Mouse (Mus musculus) layer of hippocampus, postnatal 36 days (tissue): ENCODE data around the gene Cst11. TPM values are rescaled to one million over a fixed set of nuclear protein-coding genes. Genes with fewer than 3 reads are reported as not detected.
"Not testable (repeated sequence)": the region's sequence is repeated elsewhere in the genome, so short reads cannot be mapped to it uniquely, and the experiment has no call there.

ENCODE experiments used
- DNase-seq, 2 experiments: peaks; one replicate each; pipeline ENCODE4 v3.0.0; 2022
- total RNA-seq, 2 experiments: library from RNA; stranded (reverse); gene quantifications; 2 replicates each; pipeline ENCODE4 v1.2.3; 2021

Cst11 gene
- not detected for total RNA-seq

DNA sequence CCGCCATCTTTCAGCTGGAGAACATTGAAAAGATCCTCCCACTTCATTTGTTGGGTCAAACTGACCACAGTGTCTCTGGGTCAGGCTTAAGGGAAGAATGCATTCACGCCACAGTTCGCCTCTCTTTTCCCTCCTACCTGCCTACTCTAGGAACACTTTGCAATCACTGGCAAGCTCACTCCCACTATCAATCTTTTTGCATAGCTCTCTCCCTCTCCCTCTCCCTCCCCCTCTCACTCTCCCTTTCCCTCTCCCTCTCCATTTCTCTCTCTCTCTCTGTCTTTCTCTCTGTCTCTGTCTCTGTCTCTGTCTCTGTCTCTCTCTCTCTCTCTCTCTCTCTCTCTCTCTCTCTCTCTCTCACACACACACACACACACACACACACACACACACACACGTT lies at the start of gene Cst11:
Cst11 (minus strand) TSS at position 101 of the 400 bp plus-strand sequence.
- not testable (repeated sequence) for DNase-seq

DNA sequence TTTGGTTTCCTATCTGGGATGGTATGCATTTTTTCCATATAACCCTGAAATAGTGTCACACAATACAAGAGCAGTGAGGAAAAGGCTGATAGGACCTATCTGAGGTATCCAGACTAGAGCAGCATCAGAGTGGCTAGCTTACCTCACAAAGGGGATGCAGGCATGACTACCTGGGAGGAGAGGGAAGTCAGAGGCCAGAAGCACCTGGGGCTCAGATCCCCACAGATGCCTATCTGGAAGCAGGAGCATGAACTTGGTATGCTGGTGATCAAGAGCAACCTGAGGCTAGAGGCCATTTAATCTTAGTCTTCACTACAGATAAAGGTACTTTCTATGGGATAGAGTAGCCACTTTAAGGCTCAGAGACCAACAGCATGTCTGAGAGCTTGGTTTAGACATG lies 48.6 kb upstream of the Cst11 start, which contains the start of gene Cst13:
Cst13 (plus strand) TSS at position 173 of the 400 bp plus-strand sequence.
- DNase-seq: no peak

DNA sequence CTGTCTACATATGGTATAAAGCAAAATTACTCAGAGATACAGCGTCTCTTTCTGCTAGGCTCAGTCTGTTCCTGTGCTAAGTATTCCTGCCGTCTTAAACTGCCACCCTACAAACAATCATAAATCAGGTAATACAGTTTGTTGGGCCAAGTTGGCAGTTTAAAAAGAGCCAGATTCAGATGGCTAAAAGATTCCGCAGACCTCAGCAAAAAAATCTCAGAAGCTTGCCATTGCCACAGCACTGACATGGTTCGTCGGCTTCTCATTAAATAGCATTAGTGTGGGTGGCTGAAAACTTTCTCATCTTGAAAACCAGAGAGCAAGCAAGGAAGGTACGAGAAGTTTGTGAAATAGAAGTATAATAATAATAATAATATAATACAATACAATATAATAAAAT lies 35.4 kb upstream of the Cst11 start:
- no peak for DNase-seq

DNA sequence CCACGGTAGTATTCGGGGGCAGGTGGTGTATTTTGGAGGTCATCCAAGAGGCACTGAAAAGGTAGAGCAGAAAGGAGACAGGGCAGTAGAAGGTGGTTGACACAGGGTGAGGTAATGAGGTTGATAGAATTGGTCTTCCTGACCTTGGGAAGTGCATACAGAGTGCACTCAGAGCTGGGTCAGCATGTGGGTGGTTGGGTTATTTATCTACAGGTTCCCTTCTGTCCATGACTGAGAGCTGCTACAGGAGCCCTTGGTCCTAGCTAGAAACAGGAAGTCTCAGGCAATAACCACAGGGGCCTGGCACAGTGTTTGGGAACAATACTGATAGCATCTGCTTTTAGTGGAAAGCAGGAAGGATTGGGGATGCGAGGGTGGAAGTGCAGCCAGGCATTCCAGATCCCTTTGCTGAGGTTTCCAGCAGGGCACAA lies 30.2 kb upstream of the Cst11 start:
- peak; percentile 11 to 22 for DNase-seq

DNA sequence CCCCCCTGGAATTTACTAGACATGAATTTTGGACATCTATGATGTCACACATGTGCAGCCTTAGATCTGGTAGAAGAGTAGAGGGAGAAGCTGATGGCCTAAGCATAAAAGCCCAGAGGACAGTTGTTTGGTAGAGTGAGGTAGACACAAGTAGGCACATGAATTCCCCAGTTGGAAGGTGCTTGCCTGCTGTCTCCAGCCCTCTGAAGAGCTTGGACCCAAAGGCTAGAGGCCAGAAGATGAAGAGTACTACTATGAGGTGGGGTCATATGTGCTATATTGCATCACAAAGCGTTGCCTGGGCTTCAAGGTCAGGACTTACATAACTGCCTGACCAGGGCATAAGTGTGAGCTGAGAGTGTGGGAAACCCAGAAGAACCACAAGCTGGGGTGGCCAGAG lies 27.2 kb upstream of the Cst11 start, which contains the start of gene Cst8:
Cst8 (plus strand) TSS at position 301 of the 400 bp plus-strand sequence.
- DNase-seq: no peak

DNA sequence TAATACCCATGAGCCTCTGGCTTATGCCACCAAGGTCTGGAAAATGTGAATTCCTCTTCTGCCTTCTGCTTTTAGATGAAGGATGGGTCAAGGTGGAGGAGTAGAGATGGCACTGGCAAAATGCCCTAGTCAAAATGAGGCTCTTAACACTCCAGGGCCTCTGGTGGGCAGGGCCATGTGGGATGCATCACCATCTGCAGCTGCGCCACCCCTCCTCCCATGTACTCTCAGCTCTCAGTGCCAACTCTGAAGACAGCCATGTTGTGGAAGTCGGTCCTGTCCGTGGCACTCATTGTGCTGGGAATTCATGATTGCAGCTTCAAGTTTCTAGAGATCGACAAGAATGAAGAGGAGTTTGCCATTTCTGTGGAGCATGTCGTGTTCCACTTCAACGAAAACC lies 17.8 kb upstream of the Cst11 start, which contains the start of gene Cst12:
Cst12 (plus strand) TSS at position 220 of the 400 bp plus-strand sequence.
- peak in 1 of 2 experiments; percentile 1 for DNase-seq

DNA sequence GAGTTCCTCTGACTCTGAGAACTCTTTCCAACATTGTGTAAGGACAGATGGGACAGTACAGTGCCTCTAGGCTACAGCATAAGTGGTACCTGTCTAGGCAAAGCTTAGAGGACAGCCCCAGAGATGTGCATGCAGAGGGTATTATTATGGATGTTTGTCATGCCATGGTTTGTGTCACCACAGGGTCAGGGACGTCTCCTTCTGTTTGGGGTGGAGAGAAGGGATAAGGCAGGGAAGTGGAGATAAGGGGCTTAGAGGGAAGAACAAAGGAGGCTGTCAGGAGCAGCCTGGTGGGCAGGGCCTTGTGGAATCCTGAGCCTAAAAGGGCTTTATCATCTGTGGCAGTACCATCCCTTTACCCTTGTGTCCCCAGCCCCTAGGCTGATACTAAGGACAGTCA lies 10.4 kb upstream of the Cst11 start, which contains the start of gene 8030411F24Rik:
8030411F24Rik (plus strand) TSS at position 301 of the 400 bp plus-strand sequence.
- DNase-seq: no peak

DNA sequence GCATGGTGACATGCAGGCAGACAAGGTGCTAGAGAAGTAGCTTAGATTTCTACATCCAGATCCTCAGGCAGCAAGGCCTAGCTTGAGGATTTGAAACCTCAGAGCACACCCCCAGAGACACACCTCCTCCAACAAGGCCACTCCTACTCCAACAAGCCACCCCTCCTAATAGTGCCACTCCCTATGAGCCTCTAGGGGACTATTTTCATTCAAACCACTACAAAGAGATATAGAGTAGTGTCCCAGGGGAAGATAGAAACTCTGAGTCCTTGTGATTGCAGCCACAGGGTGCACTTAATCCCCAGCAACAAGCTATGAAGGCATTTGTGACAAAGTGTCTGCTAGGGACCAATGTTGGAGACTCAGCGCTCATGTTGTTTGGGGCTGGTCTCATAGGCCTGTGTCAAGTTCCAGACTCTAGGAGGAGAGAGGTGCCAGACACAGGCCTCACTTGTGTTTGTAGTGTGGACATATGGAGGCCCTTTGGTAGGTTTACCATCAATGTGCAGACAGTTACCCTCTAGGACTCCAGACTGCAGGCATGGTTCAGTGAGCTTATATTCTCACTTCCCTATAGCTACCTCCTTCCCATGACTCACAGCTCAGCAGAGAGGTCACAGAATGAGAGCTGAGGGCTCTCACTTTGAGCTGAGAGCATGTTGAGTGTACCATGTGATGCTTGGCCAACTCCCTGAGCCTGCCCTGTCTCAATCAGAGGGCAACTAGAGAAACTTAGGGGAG lies 7.5 kb downstream of the Cst11 start:
- no peak for DNase-seq

DNA sequence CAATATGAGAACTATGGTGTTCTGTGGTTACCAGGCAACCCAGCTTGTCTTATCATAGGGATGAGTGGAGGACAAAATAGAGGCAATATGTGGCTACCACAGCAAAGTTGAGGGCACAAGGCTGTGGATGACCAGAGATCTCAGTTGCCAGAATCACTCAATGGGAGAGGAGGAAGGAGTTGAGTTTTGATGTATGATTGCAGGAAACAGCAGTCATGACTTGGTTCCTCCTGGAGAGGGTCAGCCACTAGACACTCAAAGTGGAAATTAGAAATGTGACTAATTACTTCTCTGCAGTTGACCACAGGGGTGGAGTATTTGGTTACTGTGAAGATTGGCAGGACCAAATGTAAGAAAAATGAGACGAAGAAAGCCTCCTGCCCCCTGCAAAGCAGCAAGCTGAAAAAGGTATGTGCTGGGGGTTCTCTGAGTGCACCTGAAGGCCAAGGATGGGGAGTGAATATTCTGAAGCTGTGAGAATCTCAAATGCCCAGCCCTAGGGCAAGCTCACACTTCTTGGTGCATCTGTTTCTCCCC lies 16.9 kb downstream of the Cst11 start:
- no peak for DNase-seq

DNA sequence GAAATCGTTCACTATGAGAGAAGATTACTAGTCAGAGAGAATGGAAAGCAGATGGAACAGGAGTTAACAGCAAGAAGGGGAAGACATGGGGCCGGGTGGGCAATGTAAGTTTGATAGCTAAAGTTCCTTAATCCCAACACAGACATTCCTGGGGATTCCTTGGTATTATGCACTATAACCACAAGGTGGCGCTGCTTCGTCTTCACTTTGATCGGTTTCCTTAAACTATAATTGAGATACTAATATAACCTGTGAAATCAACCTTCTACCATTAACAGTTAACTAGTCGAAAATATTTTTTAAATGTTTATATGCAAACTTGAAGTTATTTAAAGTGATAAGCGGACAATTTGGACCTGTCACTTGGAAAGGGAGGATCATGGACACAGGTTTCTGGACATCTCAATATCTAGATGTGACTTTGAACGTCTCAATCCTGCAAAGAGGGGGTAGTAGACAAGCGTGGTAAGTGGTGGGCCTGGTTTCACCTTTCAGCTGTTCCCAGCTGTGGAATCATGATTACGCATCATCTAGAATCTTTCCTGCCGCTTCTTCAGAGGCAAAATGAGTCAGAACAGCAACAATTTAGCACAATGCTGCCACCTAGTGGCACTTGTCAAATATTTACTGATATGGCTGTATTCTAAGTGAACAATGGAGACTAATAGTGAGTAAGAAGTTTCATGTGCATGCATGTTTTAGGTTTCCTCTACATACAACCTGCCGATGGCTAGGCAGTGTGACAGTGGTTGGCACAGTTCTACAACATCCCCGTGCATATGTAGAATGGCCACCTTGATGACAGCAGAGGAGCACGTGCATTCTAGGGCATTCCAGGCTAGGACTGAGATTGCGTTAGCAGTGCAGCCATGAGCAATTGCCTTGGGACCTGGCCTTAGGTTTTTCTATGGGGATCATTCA lies 19.1 kb downstream of the Cst11 start:
- peak; percentile 51 to 59 for DNase-seq

DNA sequence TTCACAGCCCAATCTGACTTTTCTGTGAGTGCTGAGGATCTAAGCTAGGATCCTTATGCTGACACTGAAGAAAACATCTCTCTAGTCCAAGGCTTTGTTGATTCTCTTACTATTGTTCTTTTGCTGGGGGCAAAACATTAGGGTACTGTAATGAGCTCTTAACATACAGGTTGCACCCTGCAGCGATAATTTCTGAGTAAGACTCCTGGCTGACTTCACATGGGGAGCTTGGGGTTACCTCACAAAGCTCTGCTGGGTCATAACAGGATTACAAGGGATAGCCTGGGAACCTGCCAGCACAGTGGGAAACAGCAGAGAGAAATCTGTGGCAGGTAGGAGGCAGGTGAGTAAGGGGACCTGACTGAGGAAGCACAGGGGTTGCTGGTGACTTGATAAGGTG lies 21.2 kb downstream of the Cst11 start, which contains the start of gene Cstl1:
Cstl1 (plus strand) TSS at position 301 of the 400 bp plus-strand sequence.
- DNase-seq: no peak

DNA sequence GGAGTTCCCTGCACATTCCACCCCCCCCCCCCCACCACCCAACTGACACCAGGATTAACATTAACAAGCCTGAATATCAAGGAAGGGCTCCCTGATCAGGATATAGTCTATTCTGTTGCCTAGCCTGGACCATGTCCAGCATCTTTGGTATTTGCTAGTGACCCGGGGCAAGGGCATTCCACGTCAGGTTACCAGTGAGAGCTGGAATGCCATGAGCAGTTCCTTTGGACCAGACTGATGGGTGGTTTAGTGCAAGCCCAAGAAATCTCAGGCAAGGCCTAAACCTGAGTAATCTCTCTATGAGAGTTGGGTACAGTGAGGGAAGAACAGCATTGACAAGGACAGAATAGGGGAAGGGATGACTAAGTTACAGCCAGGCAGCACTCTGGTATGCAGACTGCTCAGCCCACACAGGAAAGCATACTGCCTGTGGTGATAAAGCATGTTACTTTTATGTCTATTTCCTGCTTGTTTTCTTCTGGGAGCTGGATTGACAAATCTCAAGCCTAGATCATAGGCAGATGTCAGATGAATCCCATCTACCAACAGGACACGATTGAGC lies 27.4 kb downstream of the Cst11 start:
- no peak for DNase-seq

DNA sequence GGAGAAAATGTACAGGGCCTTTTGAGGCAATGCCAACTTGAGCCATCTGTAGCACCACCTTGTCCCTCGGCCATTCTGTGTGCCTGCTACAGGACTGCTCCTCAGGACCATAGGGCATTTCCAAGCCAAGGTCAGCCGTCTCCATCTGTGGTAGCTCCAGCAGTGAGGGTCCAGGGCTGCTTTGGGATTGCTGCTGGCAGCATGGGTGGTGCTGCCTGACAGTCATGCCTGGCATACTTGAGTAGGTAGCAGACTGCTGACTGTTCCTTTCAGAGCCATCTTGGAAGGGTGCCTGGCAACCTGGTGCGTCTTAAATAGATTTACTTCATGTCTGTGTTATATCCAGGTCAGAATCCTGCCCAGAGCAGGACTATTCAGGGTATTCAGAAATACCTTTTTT lies 28.3 kb downstream of the Cst11 start:
- DNase-seq: no peak

DNA sequence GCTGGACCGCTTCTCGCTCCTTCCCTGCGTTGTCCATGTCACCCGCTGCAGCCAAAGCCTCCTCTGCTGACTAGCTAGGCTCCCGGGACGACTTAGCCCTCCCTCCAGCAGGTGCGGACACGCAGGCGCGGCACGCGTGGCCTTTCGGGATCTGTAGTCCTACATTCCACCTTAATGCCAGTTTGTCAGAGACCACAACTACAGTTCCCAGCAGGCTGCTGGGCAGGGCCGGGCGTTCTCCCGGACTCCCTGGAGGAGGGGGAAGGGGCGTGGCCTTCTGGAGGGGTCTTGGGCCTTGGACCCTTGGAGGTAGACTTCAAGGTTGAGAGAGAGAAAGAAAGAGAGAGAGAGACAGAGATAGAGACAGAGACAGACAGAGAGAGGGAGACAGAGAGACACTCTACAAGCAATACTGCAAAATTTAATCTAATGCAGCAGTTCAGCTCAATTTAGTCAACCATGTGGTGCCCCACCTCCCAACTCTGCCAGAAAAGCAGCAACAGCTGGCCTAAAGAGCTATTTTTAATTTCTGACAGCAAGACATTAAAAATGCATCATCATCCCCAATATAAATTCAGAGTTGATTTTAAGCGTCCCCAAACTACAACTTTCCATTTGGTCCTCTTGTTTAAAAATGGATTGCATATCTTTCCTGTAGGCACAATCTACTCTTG lies 38.8 kb downstream of the Cst11 start, which contains the start of gene Napb:
Napb (minus strand) TSS at position 141 of the 674 bp plus-strand sequence.
- DNase-seq: peak; percentile 97

DNA sequence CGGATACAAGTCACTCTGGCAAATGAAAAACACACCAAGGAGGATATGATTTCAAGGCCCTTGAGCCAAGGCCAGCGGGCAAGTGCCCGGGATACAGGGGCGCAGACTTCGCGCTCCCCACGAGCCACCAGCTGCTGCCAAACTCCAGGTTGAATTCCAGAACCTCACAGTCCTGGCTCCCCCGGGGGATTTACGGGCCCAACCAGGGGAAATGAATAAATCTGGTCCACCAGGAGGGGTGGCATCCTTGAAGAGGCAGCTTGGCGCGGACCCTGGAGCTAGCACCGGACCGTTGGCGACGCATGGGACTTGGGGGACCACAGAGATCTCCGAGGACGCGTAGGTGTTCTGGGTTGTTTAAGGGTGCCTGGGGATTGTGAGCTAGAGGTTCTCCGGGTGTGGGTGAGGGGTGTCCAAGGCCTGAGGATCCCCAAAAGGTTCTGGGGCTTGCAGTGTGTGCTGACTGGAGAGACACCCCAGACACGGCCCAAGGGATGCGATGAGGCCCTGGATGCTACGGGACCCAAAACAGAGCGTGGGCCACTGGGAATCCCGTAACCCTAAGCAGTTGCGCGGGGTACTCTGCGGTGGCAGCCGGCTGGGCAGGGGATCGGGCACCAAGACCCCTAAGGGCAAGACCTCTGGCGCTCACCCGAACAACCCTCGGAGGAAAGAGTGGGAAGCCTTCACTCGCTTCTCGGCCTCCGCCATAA lies 39.5 kb downstream of the Cst11 start:
- peak in 1 of 2 experiments; percentile 28 for DNase-seq

DNA sequence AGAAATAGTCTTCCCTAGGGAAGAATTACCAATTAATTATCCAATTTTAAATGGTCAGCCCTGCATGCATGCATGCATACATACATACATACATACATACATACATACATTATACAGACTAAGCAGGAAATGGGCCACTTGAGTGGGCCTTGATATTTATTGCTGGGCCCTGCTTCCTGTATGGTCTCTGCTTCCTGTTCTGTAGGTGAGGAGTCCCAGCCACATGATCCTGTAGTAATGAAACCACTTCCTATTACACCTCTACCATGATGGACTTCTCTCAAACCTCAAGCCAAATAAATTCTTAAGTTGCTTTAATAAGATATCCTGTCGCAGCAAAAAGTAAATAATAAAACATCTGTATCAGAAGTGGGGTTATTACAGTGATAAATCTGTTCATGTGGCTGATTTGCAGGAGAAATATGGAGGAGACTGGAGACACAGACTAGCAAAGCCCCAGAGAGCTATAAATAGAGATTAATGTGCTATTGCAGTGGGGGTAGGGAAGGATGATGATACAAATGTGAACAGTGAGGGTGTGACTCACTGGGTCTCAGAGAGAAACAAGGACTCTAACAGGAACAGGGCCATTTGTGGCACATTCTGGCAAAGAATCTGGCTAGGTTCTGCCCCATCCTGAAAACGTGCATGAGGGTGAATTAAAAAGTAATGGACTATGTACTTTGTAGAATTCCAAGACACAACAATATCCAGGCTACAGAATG lies 51.9 kb downstream of the Cst11 start:
- DNase-seq: no peak
